ENCODE assay signal across 7 mouse cellular contexts in the genomic region with DNA sequence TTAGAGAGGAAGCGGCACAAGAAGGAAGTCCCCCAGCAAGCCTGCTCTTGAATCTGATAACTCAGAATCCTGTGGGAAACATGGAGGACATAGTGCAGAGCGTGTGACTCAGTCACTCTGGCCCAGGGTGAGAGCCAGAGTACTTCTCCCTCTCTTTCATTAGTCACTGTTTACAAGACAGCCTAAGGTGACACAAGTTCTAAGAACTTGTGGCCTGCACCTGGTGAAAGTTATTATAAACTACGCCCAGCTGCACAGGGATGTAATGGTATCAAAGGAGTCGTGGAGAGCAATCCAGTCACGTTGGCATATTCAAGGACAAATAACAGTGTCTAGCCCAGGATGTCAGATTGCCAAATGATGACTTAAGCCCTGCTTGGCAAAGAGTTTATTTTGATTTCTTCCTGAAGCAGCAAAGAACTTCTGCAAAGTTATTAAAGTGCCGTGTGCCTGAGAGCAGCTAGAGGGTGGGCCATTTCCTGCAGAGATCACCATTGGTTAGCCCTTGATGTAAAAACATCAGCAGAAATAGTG. TPM values are rescaled to one million over a fixed set of nuclear protein-coding genes. Genes with fewer than 3 reads are reported as not detected.
DNase-seq lines count a peak whose midpoint lies in the region; ATAC-seq and TF ChIP-seq lines count a peak whose summit lies in the region.

No protein-coding gene starts in this region.

- TF ChIP-seq POLR2A in embryonic fibroblast, embryonic 13.5 days (IDR thresholded peaks at IDR 0.05; ENCODE audit: low read depth, low read length): no peak

- H3K36me3 ChIP-seq in liver, postnatal 0 days (replicated peaks; ENCODE audit: insufficient read depth, low read length): no peaks in the 10 kb centered on the region
- H3K36me3 ChIP-seq in midbrain, embryonic 14.5 days (ENCODE audit: control insufficient read depth, insufficient read depth, low read length): no peaks in the 10 kb centered on the region

- H3K4me3 ChIP-seq in embryonic fibroblast, embryonic 13.5 days (ENCODE audit: insufficient read depth, low read length): no peak overlapping the region
- no peak overlapping the region for H3K4me3 ChIP-seq in liver, postnatal 0 days (ENCODE audit: low read depth, low read length)
- H3K4me3 ChIP-seq in midbrain, embryonic 14.5 days (replicated peaks; ENCODE audit: low read depth, low read length): no peak overlapping the region

- DNase-seq in spleen, postnatal 36 days (ENCODE audit: low spot score in 2 of 2): peak; percentile 62 to 68
- no peak for DNase-seq in spleen, adult 12 weeks (ENCODE audit: low spot score)
- DNase-seq in liver, postnatal 0 days: no peak
- no peak for DNase-seq in midbrain, embryonic 14.5 days
- no peak for DNase-seq in thymus, postnatal 36 days
- no peak for DNase-seq in layer of hippocampus, adult 18-20 months (ENCODE audit: low spot score in 2 of 2)

- peak; percentile 33 for TF ChIP-seq EP300 in liver, postnatal 0 days (IDR thresholded peaks at IDR 0.05; ENCODE audit: low read depth)

- H3K4me2 ChIP-seq in liver, postnatal 0 days (ENCODE audit: low read depth, low read length): no peak overlapping the region
- no peak overlapping the region for H3K4me2 ChIP-seq in midbrain, embryonic 14.5 days (ENCODE audit: low read length)

- H3K4me1 ChIP-seq in embryonic fibroblast, embryonic 13.5 days (ENCODE audit: control insufficient read depth, insufficient read depth, low read length): peaks cover 11% of the 10 kb centered on the region
- peaks cover 52% of the 10 kb centered on the region for H3K4me1 ChIP-seq in liver, postnatal 0 days (ENCODE audit: insufficient read depth)
- H3K4me1 ChIP-seq in midbrain, embryonic 14.5 days (ENCODE audit: control insufficient read depth, insufficient read depth, low read length): no peaks in the 10 kb centered on the region

- H3K9ac ChIP-seq in liver, postnatal 0 days (replicated peaks): no peak overlapping the region
- no peak overlapping the region for H3K9ac ChIP-seq in midbrain, embryonic 14.5 days (replicated peaks; ENCODE audit: low read length)

- peak overlapping the region; percentile 67; the same call in 1 of the 2 replicates for H3K27ac ChIP-seq in embryonic fibroblast, embryonic 13.5 days (ENCODE audit: insufficient read depth, low read length)
- peak overlapping the region; percentile 58 for H3K27ac ChIP-seq in liver, postnatal 0 days (ENCODE audit: low read depth)
- H3K27ac ChIP-seq in midbrain, embryonic 14.5 days (replicated peaks; ENCODE audit: low read depth, low read length): no peak overlapping the region

- no peaks in the 10 kb centered on the region for H3K27me3 ChIP-seq in liver, postnatal 0 days (ENCODE audit: insufficient read depth, low read length)
- H3K27me3 ChIP-seq in midbrain, embryonic 14.5 days (ENCODE audit: control insufficient read depth, insufficient read depth, low read length): no peaks in the 10 kb centered on the region

- 43% methylated on average over 6 of the region's 6 CpGs for WGBS in liver, postnatal 0 days (ENCODE audit: insufficient replicate concordance)
- WGBS in midbrain, embryonic 14.5 days: 84% methylated on average over 6 of the region's 6 CpGs

- H3K9me3 ChIP-seq in liver, postnatal 0 days (ENCODE audit: low read length): no peaks in the 10 kb centered on the region
- no peaks in the 10 kb centered on the region for H3K9me3 ChIP-seq in midbrain, embryonic 14.5 days (ENCODE audit: control insufficient read depth, low read length)

- TF ChIP-seq CTCF in embryonic fibroblast, embryonic 13.5 days (IDR thresholded peaks at IDR 0.05; ENCODE audit: borderline replicate concordance, insufficient read depth, low read length): no peak
- no peak; the same call in 1 of the 2 replicates for TF ChIP-seq CTCF in liver, postnatal 0 days (IDR thresholded peaks at IDR 0.05; ENCODE audit: low read depth)

- ATAC-seq in liver, postnatal 0 days: peak; percentile 24; the same call in 1 of the 2 replicates
- ATAC-seq in midbrain, embryonic 14.5 days (ENCODE audit: low FRiP score, low TSS enrichment): no peak

RNA-seq across cellular contexts. Expression of gene Ifnar1, which starts 32.6 kb away (rescaled TPM):
- 58.6 and 73.8 TPM in 2 replicates for polyA plus RNA-seq in embryonic fibroblast, embryonic 13.5 days (2011; ENCODE audit: insufficient read length, low read depth, missing spikeins)
- polyA plus RNA-seq in liver, postnatal 0 days (2015; fragmentation: Nextera tagmentation; extraction: Ambion mirVana): 16.3 and 16.6 TPM in 2 replicates
- 38.8 and 56.1 TPM in 2 replicates for polyA plus RNA-seq in midbrain, embryonic 14.5 days (2014; fragmentation: Nextera tagmentation; extraction: Ambion mirVana)
- 10 to 100 TPM; 40.9 to 44.4 TPM for total RNA-seq in layer of hippocampus, adult 18-20 months (2021)

RNA-seq across cellular contexts. Expression of gene Il10rb, which starts 46.5 kb away (rescaled TPM):
- polyA plus RNA-seq in embryonic fibroblast, embryonic 13.5 days (2011; ENCODE audit: insufficient read length, low read depth, missing spikeins): 29.0 and 34.6 TPM in 2 replicates
- polyA plus RNA-seq in liver, postnatal 0 days (2015; fragmentation: Nextera tagmentation; extraction: Ambion mirVana): 25.5 and 26.4 TPM in 2 replicates
- 5.4 and 9.3 TPM in 2 replicates for polyA plus RNA-seq in midbrain, embryonic 14.5 days (2014; fragmentation: Nextera tagmentation; extraction: Ambion mirVana)
- total RNA-seq in layer of hippocampus, adult 18-20 months (2021): 1 to 10 TPM; 7.8 to 9.5 TPM

Comparison
In these comparisons a context has a peak if more than half of its experiments do, and no peak if none do; other contexts are left out.
1. DNase-seq: peak in spleen, postnatal 36 days (2 of 2); none in spleen, adult 12 weeks (single experiment), liver, postnatal 0 days (single experiment), midbrain, embryonic 14.5 days (single experiment), thymus, postnatal 36 days (0 of 2) and layer of hippocampus, adult 18-20 months (0 of 2).